Mouse (Mus musculus): ENCODE measurements at regions not wholly inside any gene's neighbourhood (a gene's known extent, or its start where the extent isn't known, plus 50 kb on each side); places are given as distances from the start of the nearest gene placed in this dataset.

GRCm38 (mm10) chr12:118784643-118785042 lies 61.5 kb upstream of the Sp8 start:
- no peak for DNase-seq

GRCm38 (mm10) chr12:118781978-118782377 lies 64.2 kb upstream of the Sp8 start:
- DNase-seq: no peak

- DNase-seq: no peak
Measured at GRCm38 (mm10) chr12:118775463-118776064, 70.6 kb upstream of the Sp8 start.

GRCm38 (mm10) chr12:118772790-118773189 lies 73.3 kb upstream of the Sp8 start:
- DNase-seq: no peak

- DNase-seq: no peak
Measured at GRCm38 (mm10) chr12:118766472-118766871, 79.7 kb upstream of the Sp8 start.

- DNase-seq: no peak
Measured at GRCm38 (mm10) chr12:118754076-118754475, 92.1 kb upstream of the Sp8 start.

- DNase-seq: no peak
Measured at GRCm38 (mm10) chr12:118739103-118739502, 107.0 kb upstream of the Sp8 start.

GRCm38 (mm10) chr12:118725891-118726290 lies 120.2 kb upstream of the Sp8 start:
- DNase-seq: no peak

- no peak for DNase-seq
Measured at GRCm38 (mm10) chr12:118719878-118720573, 126.1 kb upstream of the Sp8 start.

GRCm38 (mm10) chr12:118716824-118717223 lies 129.3 kb upstream of the Sp8 start:
- no peak for DNase-seq

GRCm38 (mm10) chr12:118706626-118707025 lies 139.5 kb upstream of the Sp8 start:
- DNase-seq: no peak

GRCm38 (mm10) chr12:118704826-118705225 lies 141.3 kb upstream of the Sp8 start:
- no peak for DNase-seq

GRCm38 (mm10) chr12:118703730-118704129 lies 142.4 kb upstream of the Sp8 start:
- no peak for DNase-seq

- no peak for DNase-seq
Measured at GRCm38 (mm10) chr12:118703068-118703662, 143.0 kb upstream of the Sp8 start.

GRCm38 (mm10) chr12:118701838-118702237 lies 144.3 kb upstream of the Sp8 start:
- DNase-seq: no peak

- DNase-seq: no peak
Measured at GRCm38 (mm10) chr12:118698110-118698509, 148.0 kb upstream of the Sp8 start.

- DNase-seq: no peak
Measured at GRCm38 (mm10) chr12:118694701-118695100, 151.4 kb upstream of the Sp8 start.

- DNase-seq: no peak
Measured at GRCm38 (mm10) chr12:118682902-118683301, 163.2 kb upstream of the Sp8 start.

- DNase-seq: no peak
Measured at GRCm38 (mm10) chr12:118677989-118678388, 168.1 kb upstream of the Sp8 start.

- DNase-seq: no peak
Measured at GRCm38 (mm10) chr12:118661575-118661974, 184.6 kb upstream of the Sp8 start.

- DNase-seq: no peak
Measured at GRCm38 (mm10) chr12:118661214-118661486, 185.0 kb upstream of the Sp8 start.

GRCm38 (mm10) chr12:118660384-118661213 lies 185.5 kb upstream of the Sp8 start:
- DNase-seq: no peak

- no peak for DNase-seq
Measured at GRCm38 (mm10) chr12:118659240-118660120, 186.6 kb upstream of the Sp8 start.

All from kidney, postnatal 25 days (tissue).